Mouse (Mus musculus): Measurements from ENCODE around the gene Zfhx3.

Gene Zfhx3

GRCm38 (mm10) chr8:108924526-108924925 is 982.1 kb downstream of the Zfhx3 start:
- in situ Hi-C loops (cut with MboI, MseI), result no loop called here

DNA sequence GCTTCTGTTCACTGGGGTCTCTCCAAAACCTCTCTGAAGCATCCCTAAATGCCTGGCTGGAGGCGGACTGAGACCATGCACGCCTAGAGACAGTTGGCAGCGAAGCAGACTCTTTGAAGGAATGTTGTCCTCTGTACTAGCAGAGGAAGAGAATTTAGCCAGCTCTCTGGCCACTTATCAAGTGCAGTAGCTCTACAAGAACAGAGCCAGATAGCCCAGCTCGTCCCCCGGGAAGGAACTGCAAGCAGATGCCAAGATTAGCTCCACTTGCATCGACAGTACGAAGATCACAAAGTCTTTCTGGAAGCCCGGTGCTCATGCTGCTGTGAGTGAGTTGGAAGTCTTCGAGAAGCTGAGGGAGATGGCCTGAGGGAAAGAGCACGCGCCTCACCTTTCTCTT is 983.7 kb downstream of the Zfhx3 start:
- in situ Hi-C loops (cut with MboI, MseI), result no loop called here

DNA sequence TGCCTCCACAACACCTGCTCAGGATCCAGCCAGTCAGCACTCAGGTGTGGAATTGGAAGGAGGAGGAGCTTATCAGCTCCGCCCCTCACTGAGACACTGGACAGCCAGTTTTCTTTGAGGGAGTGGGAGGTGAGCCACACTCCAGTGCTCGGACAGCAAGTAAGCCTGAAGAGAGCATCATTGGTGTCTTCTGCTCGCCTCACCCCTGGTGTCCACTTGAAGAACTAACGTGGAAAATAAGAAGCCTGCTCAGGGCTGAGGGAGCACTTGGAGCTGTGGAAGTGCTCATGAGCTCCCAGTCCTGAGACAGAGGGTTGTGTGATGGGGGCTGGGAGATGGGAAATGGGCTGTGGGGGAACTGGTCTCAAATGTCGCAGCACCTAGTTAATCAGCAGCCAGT is 988.2 kb downstream of the Zfhx3 start:
- in situ Hi-C loops (cut with MboI, MseI), result no loop called here

DNA sequence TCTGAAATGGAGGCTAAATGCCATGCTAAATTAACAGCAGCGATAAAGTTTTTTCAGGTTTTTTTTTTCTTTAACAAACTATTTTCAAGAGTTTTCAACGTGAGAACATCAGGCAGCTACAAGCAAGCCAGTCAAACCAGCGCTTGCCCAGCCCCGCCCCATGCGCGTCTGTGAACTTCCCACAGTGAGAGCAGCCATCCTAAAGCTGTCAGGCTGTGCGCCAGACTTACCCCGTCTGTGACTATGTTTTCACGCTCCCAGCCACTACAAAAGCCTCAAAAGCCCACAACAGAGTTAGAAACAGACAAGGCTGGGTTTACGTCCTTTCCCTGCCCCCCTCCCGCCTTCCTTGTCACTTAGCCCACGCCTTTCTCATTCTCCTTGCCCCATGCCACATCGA is 989.4 kb downstream of the Zfhx3 start:
- in situ Hi-C loops (cut with MboI, MseI), result no loop called here

DNA sequence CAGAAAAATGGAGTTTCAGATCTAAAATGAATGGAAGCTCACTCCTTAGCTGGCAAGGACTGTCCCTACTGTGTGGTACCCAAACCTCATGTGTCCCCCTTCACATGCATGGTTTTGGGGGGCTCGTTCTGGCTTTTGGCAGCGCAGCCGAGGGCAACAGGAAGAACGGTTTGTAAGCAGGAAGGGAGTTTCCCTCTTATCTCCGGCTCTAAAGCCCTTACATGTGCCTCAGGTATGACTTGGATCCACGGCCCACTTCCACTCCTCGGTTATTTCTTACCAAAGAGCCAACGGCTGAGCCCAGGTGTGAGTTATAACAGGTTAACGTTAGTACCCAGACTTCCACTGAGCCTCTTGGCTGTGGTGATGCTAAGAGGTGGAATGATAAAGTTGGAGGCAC is 990.3 kb downstream of the Zfhx3 start:
- in situ Hi-C loops (cut with MboI, MseI), result no loop called here

DNA sequence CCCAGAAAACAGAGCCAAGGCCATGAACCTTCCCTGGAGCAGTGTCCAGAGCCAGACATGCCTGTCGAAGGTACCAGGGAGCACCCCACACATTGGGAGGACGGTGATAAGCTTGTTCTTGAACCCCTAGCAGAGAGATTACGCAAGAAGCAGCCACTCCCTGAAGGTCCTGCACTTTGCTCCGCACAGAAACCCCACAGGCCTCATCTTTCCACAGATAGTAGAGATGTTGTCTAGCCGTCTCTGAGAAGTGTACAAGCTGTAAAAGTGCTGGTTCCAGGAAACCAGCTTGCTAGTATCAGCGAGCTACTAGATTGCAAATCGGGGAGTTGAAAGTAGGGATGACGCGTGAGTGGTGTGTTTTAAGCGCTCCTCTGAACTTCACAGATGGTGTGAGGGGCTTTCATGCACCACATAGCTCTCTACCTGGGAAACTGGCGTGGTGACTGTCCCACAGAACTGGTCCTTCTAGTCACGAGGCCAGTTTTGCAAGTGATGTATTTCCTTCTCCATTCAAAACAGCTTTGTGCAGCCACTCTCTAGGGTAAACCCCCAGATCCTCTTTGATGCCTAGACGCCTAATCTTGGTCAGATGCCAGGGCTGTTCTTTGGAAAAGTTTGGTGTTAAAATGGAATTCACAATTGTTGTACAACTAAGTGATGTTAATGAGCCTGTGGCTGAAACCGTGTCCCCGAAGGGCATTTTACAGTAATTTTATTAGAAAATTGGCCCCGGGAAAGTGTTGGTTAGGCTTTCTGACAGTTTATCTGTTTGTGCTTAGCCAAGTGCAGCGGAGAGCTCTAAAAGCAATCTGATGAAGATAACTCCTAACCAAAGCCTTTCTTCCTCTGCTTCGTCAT is 993.6 kb downstream of the Zfhx3 start:
- in situ Hi-C loops (cut with MboI, MseI), result no loop called here

DNA sequence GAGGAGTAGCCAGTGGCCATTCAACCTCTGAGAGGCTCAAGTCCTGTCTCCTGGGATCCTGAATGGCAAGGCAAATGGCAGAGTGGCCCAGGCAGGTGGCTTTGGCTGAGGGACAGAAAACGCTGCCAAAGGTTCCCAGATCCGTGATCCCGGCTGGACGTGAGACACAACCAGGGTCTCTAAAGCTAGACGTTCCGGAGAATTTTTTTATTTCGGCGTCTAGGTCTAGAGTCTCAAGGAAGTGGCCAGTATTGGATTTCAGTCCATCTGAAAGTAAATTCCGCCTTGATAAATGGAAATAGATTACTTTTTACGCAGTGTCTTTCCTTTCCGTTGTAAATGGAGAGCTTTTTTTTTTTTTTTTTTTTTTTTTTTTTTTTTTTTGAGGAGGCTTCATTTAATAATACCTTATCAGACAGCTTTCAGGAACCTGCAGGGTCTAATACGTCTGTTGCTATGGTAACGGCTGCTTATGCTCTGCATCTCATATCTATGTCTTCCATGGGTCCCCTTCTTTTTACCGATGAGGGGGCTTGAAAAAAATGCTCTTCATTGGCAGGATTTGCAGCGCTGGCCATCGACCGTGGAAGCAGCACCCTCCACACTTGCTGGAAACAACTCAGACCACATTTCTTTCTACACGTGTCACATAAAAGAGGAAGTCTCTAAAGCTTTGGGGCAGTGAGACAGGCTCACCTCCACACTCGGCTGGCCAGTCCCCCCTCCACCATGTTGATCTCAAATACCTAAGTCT is 994.4 kb downstream of the Zfhx3 start:
- in situ Hi-C loops (cut with MboI, MseI), result no loop called here

DNA sequence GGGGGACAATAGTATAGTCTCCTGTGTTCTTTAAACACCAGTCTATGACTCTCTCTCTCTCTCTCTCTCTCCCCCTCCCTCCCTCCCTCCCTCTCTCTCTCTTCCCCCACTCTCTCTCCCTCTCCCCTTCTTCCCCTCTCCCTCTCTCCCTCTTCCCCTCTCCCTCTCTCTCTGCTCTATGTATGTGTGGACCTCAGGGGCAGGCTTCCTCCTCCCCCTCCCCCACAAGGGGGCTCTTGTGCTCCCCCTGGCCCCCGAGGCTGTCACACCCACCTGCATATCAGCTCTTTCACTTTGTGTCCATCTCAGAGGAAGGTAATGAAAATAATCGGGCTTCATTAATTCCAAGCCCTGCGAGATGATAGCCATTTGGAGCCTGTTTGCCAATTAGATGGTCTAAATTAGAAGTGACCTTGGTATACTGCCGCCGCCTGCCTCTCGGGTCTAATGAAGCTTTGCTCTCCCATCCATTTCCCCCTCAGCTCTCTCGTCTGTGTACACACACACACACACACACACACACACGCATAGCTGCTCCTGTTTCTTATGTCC is 995.5 kb downstream of the Zfhx3 start:
- in situ Hi-C loops (cut with MboI, MseI), result no loop called here

- in situ Hi-C loops (cut with MboI, MseI), result no loop called here
Observed at GRCm38 (mm10) chr8:108942686-108943085, 1000.2 kb downstream of the Zfhx3 start.

- in situ Hi-C loops (cut with MboI, MseI), result no loop called here
Observed at GRCm38 (mm10) chr8:108943132-108943531, 1000.7 kb downstream of the Zfhx3 start.

DNA sequence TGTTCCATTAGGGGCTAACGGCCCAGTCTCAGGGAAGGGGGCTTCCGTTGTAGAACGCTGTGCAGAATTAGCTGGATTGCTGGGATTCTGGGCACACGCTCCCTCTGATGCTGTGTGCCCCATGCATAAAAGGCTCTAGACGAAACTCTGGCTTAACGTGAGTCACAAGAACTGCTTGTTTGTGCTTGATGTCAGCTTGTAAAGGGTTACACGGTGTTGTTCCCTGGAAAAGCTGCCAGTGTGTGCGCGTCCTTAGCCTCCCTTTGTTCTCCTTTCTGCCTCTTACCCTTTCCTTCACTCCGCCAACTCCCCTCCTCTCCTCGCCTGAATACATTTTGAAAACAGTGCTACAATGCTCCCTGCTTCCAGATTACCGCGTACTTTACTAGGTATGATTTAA is 1001.9 kb downstream of the Zfhx3 start:
- in situ Hi-C loops (cut with MboI, MseI), result no loop called here

DNA sequence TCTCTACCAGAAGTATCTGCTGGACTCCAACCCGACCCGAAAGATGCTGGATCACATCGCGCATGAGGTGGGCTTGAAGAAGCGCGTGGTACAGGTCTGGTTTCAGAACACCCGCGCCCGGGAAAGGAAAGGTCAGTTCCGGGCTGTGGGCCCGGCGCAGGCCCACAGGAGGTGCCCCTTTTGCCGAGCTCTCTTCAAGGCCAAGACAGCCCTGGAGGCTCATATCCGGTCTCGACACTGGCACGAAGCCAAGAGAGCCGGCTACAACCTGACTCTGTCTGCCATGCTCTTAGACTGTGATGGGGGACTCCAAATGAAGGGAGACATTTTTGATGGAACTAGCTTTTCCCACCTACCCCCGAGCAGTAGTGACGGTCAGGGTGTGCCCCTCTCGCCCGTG is 1007.9 kb downstream of the Zfhx3 start:
- in situ Hi-C loops (cut with MboI, MseI), result no loop called here

GRCm38 (mm10) chr8:108951560-108951959 is 1009.1 kb downstream of the Zfhx3 start:
- in situ Hi-C loops (cut with MboI, MseI), result no loop called here

DNA sequence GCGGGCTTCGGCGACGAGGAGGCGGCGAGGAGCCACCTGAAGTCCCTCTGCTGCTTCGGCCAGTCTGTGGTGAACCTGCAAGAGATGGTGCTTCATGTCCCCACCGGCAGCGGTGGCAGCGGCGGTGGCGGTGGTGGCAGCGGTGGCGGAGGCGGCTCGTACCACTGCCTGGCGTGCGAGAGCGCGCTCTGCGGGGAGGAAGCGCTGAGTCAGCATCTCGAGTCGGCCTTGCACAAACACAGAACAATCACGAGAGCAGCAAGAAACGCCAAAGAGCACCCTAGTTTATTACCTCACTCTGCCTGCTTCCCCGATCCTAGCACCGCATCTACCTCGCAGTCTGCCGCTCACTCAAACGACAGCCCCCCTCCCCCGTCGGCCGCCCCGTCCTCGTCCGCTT is 1014.0 kb downstream of the Zfhx3 start:
- in situ Hi-C loops (cut with MboI, MseI), result no loop called here

- in situ Hi-C loops (cut with MboI, MseI), result loop anchor here (10.0 kb wide), 1 partner anchor 1372 kb away; no protein-coding TSS in a partner anchor
Observed at GRCm38 (mm10) chr8:108962516-108962915, 1020.1 kb downstream of the Zfhx3 start.

DNA sequence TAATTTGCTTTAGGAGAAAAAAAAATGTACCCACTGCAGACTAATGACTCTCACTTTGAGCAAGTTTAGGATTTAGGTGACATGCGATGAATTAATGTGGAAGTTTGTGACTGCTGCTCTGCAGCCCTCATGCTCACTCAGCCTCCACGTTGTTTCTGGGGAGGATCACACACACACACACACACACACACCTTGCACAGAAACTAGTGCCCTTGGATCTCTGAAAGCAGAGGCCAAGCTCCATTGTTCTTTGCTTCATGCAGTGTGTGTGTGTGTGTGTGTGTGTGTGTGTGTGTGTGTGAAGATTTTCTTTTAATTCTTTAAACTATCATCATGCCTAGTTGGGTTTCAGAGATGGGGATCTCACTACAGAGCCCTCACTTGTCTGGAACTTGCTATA is 1020.7 kb downstream of the Zfhx3 start:
- in situ Hi-C loops (cut with MboI, MseI), result loop anchor here (10.0 kb wide), 1 partner anchor 1372 kb away; no protein-coding TSS in a partner anchor

DNA sequence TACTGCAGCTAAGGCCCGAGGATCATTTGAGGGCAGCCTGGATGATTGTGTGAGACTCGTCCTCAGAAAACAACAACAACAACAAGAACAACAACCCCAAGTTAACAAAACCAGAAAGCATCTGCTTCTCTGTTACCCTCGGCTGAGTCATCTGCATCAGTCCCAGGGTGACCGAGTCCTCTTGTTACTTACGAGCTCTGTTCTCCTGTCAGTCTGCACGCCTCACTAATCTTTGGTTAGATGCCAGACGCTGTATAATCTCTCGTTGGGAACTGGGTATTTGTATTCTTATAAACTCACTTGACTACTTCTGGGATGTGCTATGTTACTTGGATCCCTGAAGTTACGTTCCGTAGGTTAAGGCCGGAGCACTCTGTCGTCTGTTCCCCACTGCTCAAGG is 1023.6 kb downstream of the Zfhx3 start:
- in situ Hi-C loops (cut with MboI, MseI), result loop anchor here (10.0 kb wide), 1 partner anchor 1369 kb away; no protein-coding TSS in a partner anchor

DNA sequence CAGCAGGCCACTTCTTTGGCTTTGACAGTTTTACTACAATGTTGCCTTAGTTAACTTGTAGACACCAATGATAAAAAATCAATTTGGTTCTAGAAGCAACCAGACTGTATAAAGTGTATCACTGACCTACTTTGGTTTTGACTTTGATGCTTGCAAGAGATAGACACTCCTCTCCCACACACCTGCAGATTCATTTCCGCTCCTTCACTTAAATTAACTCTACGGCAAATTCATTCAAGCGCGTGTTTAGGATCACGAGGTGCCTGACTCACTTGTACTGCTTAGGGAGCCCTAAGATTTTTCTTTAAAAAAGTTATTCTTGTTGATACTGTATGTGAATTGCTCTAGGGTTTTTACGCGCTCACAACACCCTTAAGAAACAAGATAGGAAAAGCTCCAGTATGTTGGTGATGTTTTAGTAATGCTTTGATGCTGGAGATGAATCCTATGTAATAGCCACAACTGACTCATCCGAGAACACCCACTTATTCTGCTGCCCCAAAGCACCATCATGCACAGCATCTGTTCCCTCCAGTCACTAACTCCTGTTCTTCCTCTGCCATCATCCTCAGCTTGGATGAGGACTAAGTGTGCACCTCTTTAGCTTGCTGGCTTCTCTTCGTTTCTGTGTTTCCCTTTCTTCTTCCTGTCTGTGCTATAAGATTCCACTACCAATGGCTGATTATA is 1031.3 kb downstream of the Zfhx3 start:
- in situ Hi-C loops (cut with MboI, MseI), result no loop called here

- in situ Hi-C loops (cut with MboI, MseI), result no loop called here
Observed at GRCm38 (mm10) chr8:108977693-108978361, 1035.4 kb downstream of the Zfhx3 start.

DNA sequence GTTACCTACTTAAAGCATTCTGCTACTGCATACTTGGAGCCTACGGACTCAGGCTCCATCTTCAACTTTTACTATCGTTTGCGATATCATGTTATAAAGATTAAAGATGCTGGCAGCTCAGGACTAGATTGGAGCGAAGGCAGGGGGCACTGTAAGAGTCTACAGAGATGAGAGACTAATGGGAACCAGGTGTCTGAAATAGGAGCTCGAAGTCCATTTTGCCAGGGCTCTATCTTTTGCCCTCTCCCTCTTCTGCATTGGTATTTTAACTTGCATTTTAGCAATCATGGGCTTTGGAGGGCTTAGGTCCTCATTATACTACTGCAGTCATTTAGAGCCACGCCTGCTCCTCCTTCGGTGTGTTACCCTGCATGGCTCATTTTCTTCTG is 1035.9 kb downstream of the Zfhx3 start:
- in situ Hi-C loops (cut with MboI, MseI), result no loop called here

GRCm38 (mm10) chr8:108984904-108985303 is 1042.5 kb downstream of the Zfhx3 start:
- in situ Hi-C loops (cut with MboI, MseI), result no loop called here

All from T-helper 1 cell (primary cell).